Mouse (Mus musculus): ENCODE data around the gene Lsamp. TPM values are rescaled to one million over a fixed set of nuclear protein-coding genes. Genes with fewer than 3 reads are reported as not detected.

Lsamp gene
- polyA plus RNA-seq, 1 experiment from 2014 or later = 13.9 TPM

- no peak for DNase-seq (ENCODE audit: low spot score)
- Histone ChIP-seq H3K4me3 (no peak overlapping the region), H3K36me3 (no peaks in the 10 kb centered on the region), H3K27me3 (ENCODE audit: low read depth, poor library complexity, severe bottlenecking) (no peaks in the 10 kb centered on the region), H3K4me1 (no peaks in the 10 kb centered on the region), H3K27ac (replicated peaks) (no peak overlapping the region), H3K9me3 (replicated peaks) (no peaks in the 10 kb centered on the region)
- 81% methylated on average over 2 of the region's 2 CpGs for WGBS
These were observed 91.4 kb downstream of the Lsamp start for GRCm38 (mm10) chr16:40075556-40075955.

GRCm38 (mm10) chr16:40080224-40080623 is 96.1 kb downstream of the Lsamp start:
- Histone ChIP-seq H3K36me3 (no peaks in the 10 kb centered on the region), H3K27me3 (ENCODE audit: low read depth, poor library complexity, severe bottlenecking) (no peaks in the 10 kb centered on the region), H3K4me1 (no peaks in the 10 kb centered on the region), H3K27ac (replicated peaks) (no peak overlapping the region), H3K4me3 (no peak overlapping the region), H3K9me3 (replicated peaks) (no peaks in the 10 kb centered on the region)
- 79% methylated on average over 3 of the region's 3 CpGs for WGBS
- DNase-seq (ENCODE audit: low spot score) = no peak

- no peaks in the 10 kb centered on the region for H3K36me3 ChIP-seq
- no peaks in the 10 kb centered on the region for H3K27me3 ChIP-seq (ENCODE audit: low read depth, poor library complexity, severe bottlenecking)
- no peak for DNase-seq (ENCODE audit: low spot score)
- 60% methylated on average over 4 of the region's 4 CpGs for WGBS
- H3K27ac ChIP-seq (replicated peaks) = no peak overlapping the region
- H3K4me1 ChIP-seq = no peaks in the 10 kb centered on the region
- no peak overlapping the region for H3K4me3 ChIP-seq
- no peaks in the 10 kb centered on the region for H3K9me3 ChIP-seq (replicated peaks)
These were observed 120.2 kb downstream of the Lsamp start for GRCm38 (mm10) chr16:40104329-40104728.

GRCm38 (mm10) chr16:40182918-40183317 is 198.8 kb downstream of the Lsamp start:
- no peak for DNase-seq (ENCODE audit: low spot score)
- Histone ChIP-seq H3K27ac (replicated peaks) (no peak overlapping the region), H3K4me1 (no peaks in the 10 kb centered on the region), H3K36me3 (no peaks in the 10 kb centered on the region), H3K27me3 (ENCODE audit: low read depth, poor library complexity, severe bottlenecking) (no peaks in the 10 kb centered on the region), H3K4me3 (no peak overlapping the region), H3K9me3 (replicated peaks) (no peaks in the 10 kb centered on the region)
- WGBS = 84% methylated on average over 1 of the region's 1 CpGs

- no peaks in the 10 kb centered on the region for H3K4me1 ChIP-seq
- WGBS = 75% methylated on average over 4 of the region's 4 CpGs
- H3K9me3 ChIP-seq (replicated peaks) = no peaks in the 10 kb centered on the region
- no peak overlapping the region for H3K4me3 ChIP-seq
- H3K27me3 ChIP-seq (ENCODE audit: low read depth, poor library complexity, severe bottlenecking) = no peaks in the 10 kb centered on the region
- no peaks in the 10 kb centered on the region for H3K36me3 ChIP-seq
- no peak overlapping the region for H3K27ac ChIP-seq (replicated peaks)
- DNase-seq (ENCODE audit: low spot score) = no peak
These were observed 203.9 kb downstream of the Lsamp start for GRCm38 (mm10) chr16:40187987-40188590.

GRCm38 (mm10) chr16:40194401-40194800 is 210.2 kb downstream of the Lsamp start:
- Histone ChIP-seq H3K9me3 (replicated peaks) (no peaks in the 10 kb centered on the region), H3K36me3 (no peaks in the 10 kb centered on the region), H3K27me3 (ENCODE audit: low read depth, poor library complexity, severe bottlenecking) (no peaks in the 10 kb centered on the region), H3K4me3 (no peak overlapping the region), H3K4me1 (no peaks in the 10 kb centered on the region), H3K27ac (replicated peaks) (no peak overlapping the region)
- 67% methylated on average over 3 of the region's 3 CpGs for WGBS
- no peak for DNase-seq (ENCODE audit: low spot score)

- Histone ChIP-seq H3K36me3 (no peaks in the 10 kb centered on the region), H3K9me3 (replicated peaks) (no peaks in the 10 kb centered on the region), H3K27ac (replicated peaks) (no peak overlapping the region), H3K4me1 (no peaks in the 10 kb centered on the region), H3K27me3 (ENCODE audit: low read depth, poor library complexity, severe bottlenecking) (no peaks in the 10 kb centered on the region), H3K4me3 (no peak overlapping the region)
- DNase-seq (ENCODE audit: low spot score) = no peak
- 91% methylated on average over 2 of the region's 2 CpGs for WGBS
These were observed 210.7 kb downstream of the Lsamp start for GRCm38 (mm10) chr16:40194839-40195238.

GRCm38 (mm10) chr16:40228627-40229026 is 244.5 kb downstream of the Lsamp start:
- no peaks in the 10 kb centered on the region for H3K4me1 ChIP-seq
- no peaks in the 10 kb centered on the region for H3K9me3 ChIP-seq (replicated peaks)
- H3K27ac ChIP-seq (replicated peaks) = no peak overlapping the region
- no peaks in the 10 kb centered on the region for H3K27me3 ChIP-seq (ENCODE audit: low read depth, poor library complexity, severe bottlenecking)
- no peak for DNase-seq (ENCODE audit: low spot score)
- no peak overlapping the region for H3K4me3 ChIP-seq
- no peaks in the 10 kb centered on the region for H3K36me3 ChIP-seq
- 88% methylated on average over 5 of the region's 5 CpGs for WGBS

GRCm38 (mm10) chr16:40233066-40233465 is 248.9 kb downstream of the Lsamp start:
- no peak overlapping the region for H3K27ac ChIP-seq (replicated peaks)
- WGBS = 80% methylated on average over 2 of the region's 2 CpGs
- H3K27me3 ChIP-seq (ENCODE audit: low read depth, poor library complexity, severe bottlenecking) = no peaks in the 10 kb centered on the region
- H3K36me3 ChIP-seq = no peaks in the 10 kb centered on the region
- H3K4me3 ChIP-seq = no peak overlapping the region
- no peaks in the 10 kb centered on the region for H3K4me1 ChIP-seq
- no peak for DNase-seq (ENCODE audit: low spot score)
- H3K9me3 ChIP-seq (replicated peaks) = no peaks in the 10 kb centered on the region

- H3K36me3 ChIP-seq = no peaks in the 10 kb centered on the region
- 85% methylated on average over 13 of the region's 13 CpGs for WGBS
- H3K4me1 ChIP-seq = no peaks in the 10 kb centered on the region
- no peak overlapping the region for H3K27ac ChIP-seq (replicated peaks)
- H3K27me3 ChIP-seq (ENCODE audit: low read depth, poor library complexity, severe bottlenecking) = no peaks in the 10 kb centered on the region
- H3K9me3 ChIP-seq (replicated peaks) = no peaks in the 10 kb centered on the region
- H3K4me3 ChIP-seq = no peak overlapping the region
- DNase-seq (ENCODE audit: low spot score) = no peak
These were observed 250.2 kb downstream of the Lsamp start for GRCm38 (mm10) chr16:40234151-40234895.

- Histone ChIP-seq H3K4me1 (no peaks in the 10 kb centered on the region), H3K27ac (replicated peaks) (no peak overlapping the region), H3K9me3 (replicated peaks) (no peaks in the 10 kb centered on the region), H3K36me3 (no peaks in the 10 kb centered on the region), H3K4me3 (no peak overlapping the region), H3K27me3 (ENCODE audit: low read depth, poor library complexity, severe bottlenecking) (no peaks in the 10 kb centered on the region)
- WGBS = 83% methylated on average over 3 of the region's 3 CpGs
- no peak for DNase-seq (ENCODE audit: low spot score)
These were observed 287.7 kb downstream of the Lsamp start for GRCm38 (mm10) chr16:40271859-40272258.

- Histone ChIP-seq H3K4me3 (no peak overlapping the region), H3K27ac (replicated peaks) (no peak overlapping the region), H3K4me1 (peaks cover 11% of the 10 kb centered on the region), H3K9me3 (replicated peaks) (no peaks in the 10 kb centered on the region), H3K36me3 (no peaks in the 10 kb centered on the region), H3K27me3 (ENCODE audit: low read depth, poor library complexity, severe bottlenecking) (no peaks in the 10 kb centered on the region)
- 88% methylated on average over 4 of the region's 4 CpGs for WGBS
- DNase-seq (ENCODE audit: low spot score) = no peak
These were observed 306.0 kb downstream of the Lsamp start for GRCm38 (mm10) chr16:40290132-40290531.

GRCm38 (mm10) chr16:40294296-40294882 is 310.2 kb downstream of the Lsamp start:
- H3K27ac ChIP-seq (replicated peaks) = no peak overlapping the region
- H3K36me3 ChIP-seq = no peaks in the 10 kb centered on the region
- peaks cover 14% of the 10 kb centered on the region for H3K4me1 ChIP-seq
- H3K9me3 ChIP-seq (replicated peaks) = no peaks in the 10 kb centered on the region
- no peak overlapping the region for H3K4me3 ChIP-seq
- no peak for DNase-seq (ENCODE audit: low spot score)
- no peaks in the 10 kb centered on the region for H3K27me3 ChIP-seq (ENCODE audit: low read depth, poor library complexity, severe bottlenecking)
- WGBS = 56% methylated on average over 4 of the region's 4 CpGs
